Mouse (Mus musculus): Measurements from ENCODE around the gene Sumo2.
"Not testable (repeated sequence)": the region's sequence is repeated elsewhere in the genome, so short reads cannot be mapped to it uniquely, and the experiment has no call there.

Sumo2 gene

GRCm38 (mm10) chr11:115522238-115522637 is 13.8 kb downstream of the Sumo2 start:
- in situ Hi-C loops (cut with MboI; ENCODE audit: low pct_unique_long_range_greater_than_20kb in 1 of 2, low sequenced_read_pairs in 2 of 2, unreplicated experiment in 1 of 2) = no loop called here

- in situ Hi-C loops (cut with MboI; ENCODE audit: low pct_unique_long_range_greater_than_20kb in 1 of 2, low sequenced_read_pairs in 2 of 2, unreplicated experiment in 1 of 2) = no loop called here
Observed at GRCm38 (mm10) chr11:115521080-115521479, 15.0 kb downstream of the Sumo2 start.

GRCm38 (mm10) chr11:115520218-115520617 is 15.9 kb downstream of the Sumo2 start:
- in situ Hi-C loops (cut with MboI; ENCODE audit: low pct_unique_long_range_greater_than_20kb in 1 of 2, low sequenced_read_pairs in 2 of 2, unreplicated experiment in 1 of 2) = no loop called here

GRCm38 (mm10) chr11:115519581-115519980 is 16.5 kb downstream of the Sumo2 start:
- in situ Hi-C loops (cut with MboI; ENCODE audit: low pct_unique_long_range_greater_than_20kb in 1 of 2, low sequenced_read_pairs in 2 of 2, unreplicated experiment in 1 of 2) = no loop called here

GRCm38 (mm10) chr11:115518693-115519092 is 17.4 kb downstream of the Sumo2 start:
- in situ Hi-C loops (cut with MboI; ENCODE audit: low pct_unique_long_range_greater_than_20kb in 1 of 2, low sequenced_read_pairs in 2 of 2, unreplicated experiment in 1 of 2) = no loop called here

- in situ Hi-C loops (cut with MboI; ENCODE audit: low pct_unique_long_range_greater_than_20kb in 1 of 2, low sequenced_read_pairs in 2 of 2, unreplicated experiment in 1 of 2) = no loop called here
Observed at GRCm38 (mm10) chr11:115516942-115517341, 19.1 kb downstream of the Sumo2 start.

- in situ Hi-C loops (cut with MboI; ENCODE audit: low pct_unique_long_range_greater_than_20kb in 1 of 2, low sequenced_read_pairs in 2 of 2, unreplicated experiment in 1 of 2) = no loop called here
Observed at GRCm38 (mm10) chr11:115515021-115515420, 21.1 kb downstream of the Sumo2 start.

GRCm38 (mm10) chr11:115514238-115514663 is 21.8 kb downstream of the Sumo2 start, which contains the start of gene Jpt1:
Gene Jpt1 (minus strand): TSS chr11:115514387.
- in situ Hi-C loops (cut with MboI; ENCODE audit: low pct_unique_long_range_greater_than_20kb in 1 of 2, low sequenced_read_pairs in 2 of 2, unreplicated experiment in 1 of 2) = no loop called here

- in situ Hi-C loops (cut with MboI; ENCODE audit: low pct_unique_long_range_greater_than_20kb in 1 of 2, low sequenced_read_pairs in 2 of 2, unreplicated experiment in 1 of 2) = no loop called here
Observed at GRCm38 (mm10) chr11:115513271-115514237, 22.5 kb downstream of the Sumo2 start.

- in situ Hi-C loops (cut with MboI; ENCODE audit: low pct_unique_long_range_greater_than_20kb in 1 of 2, low sequenced_read_pairs in 2 of 2, unreplicated experiment in 1 of 2) = no loop called here
Observed at GRCm38 (mm10) chr11:115512407-115513183, 23.5 kb downstream of the Sumo2 start.

- in situ Hi-C loops (cut with MboI; ENCODE audit: low pct_unique_long_range_greater_than_20kb in 1 of 2, low sequenced_read_pairs in 2 of 2, unreplicated experiment in 1 of 2) = no loop called here
Observed at GRCm38 (mm10) chr11:115512004-115512403, 24.1 kb downstream of the Sumo2 start.

GRCm38 (mm10) chr11:115511121-115511520 is 25.0 kb downstream of the Sumo2 start:
- in situ Hi-C loops (cut with MboI; ENCODE audit: low pct_unique_long_range_greater_than_20kb in 1 of 2, low sequenced_read_pairs in 2 of 2, unreplicated experiment in 1 of 2) = no loop called here

- in situ Hi-C loops (cut with MboI; ENCODE audit: low pct_unique_long_range_greater_than_20kb in 1 of 2, low sequenced_read_pairs in 2 of 2, unreplicated experiment in 1 of 2) = no loop called here
Observed at GRCm38 (mm10) chr11:115510507-115510888, 25.6 kb downstream of the Sumo2 start.

- in situ Hi-C loops (cut with MboI; ENCODE audit: low pct_unique_long_range_greater_than_20kb in 1 of 2, low sequenced_read_pairs in 2 of 2, unreplicated experiment in 1 of 2) = no loop called here
Observed at GRCm38 (mm10) chr11:115509773-115510506, 26.1 kb downstream of the Sumo2 start.

GRCm38 (mm10) chr11:115508061-115508460 is 28.0 kb downstream of the Sumo2 start:
- in situ Hi-C loops (cut with MboI; ENCODE audit: low pct_unique_long_range_greater_than_20kb in 1 of 2, low sequenced_read_pairs in 2 of 2, unreplicated experiment in 1 of 2) = no loop called here

GRCm38 (mm10) chr11:115506586-115506985 is 29.5 kb downstream of the Sumo2 start:
- in situ Hi-C loops (cut with MboI; ENCODE audit: low pct_unique_long_range_greater_than_20kb in 1 of 2, low sequenced_read_pairs in 2 of 2, unreplicated experiment in 1 of 2) = no loop called here

GRCm38 (mm10) chr11:115502636-115503035 is 33.4 kb downstream of the Sumo2 start:
- in situ Hi-C loops (cut with MboI; ENCODE audit: low pct_unique_long_range_greater_than_20kb in 1 of 2, low sequenced_read_pairs in 2 of 2, unreplicated experiment in 1 of 2) = no loop called here

- in situ Hi-C loops (cut with MboI; ENCODE audit: low pct_unique_long_range_greater_than_20kb in 1 of 2, low sequenced_read_pairs in 2 of 2, unreplicated experiment in 1 of 2) = not testable (repeated sequence)
Observed at GRCm38 (mm10) chr11:115496559-115496958, 39.5 kb downstream of the Sumo2 start.

GRCm38 (mm10) chr11:115492387-115492786 is 43.7 kb downstream of the Sumo2 start:
- in situ Hi-C loops (cut with MboI; ENCODE audit: low pct_unique_long_range_greater_than_20kb in 1 of 2, low sequenced_read_pairs in 2 of 2, unreplicated experiment in 1 of 2) = no loop called here
